Mouse (Mus musculus): ENCODE data around the gene Sgsm2. TPM values are rescaled to one million over a fixed set of nuclear protein-coding genes. Genes with fewer than 3 reads are reported as not detected.

The Sgsm2 gene
- polyA plus RNA-seq, 1 experiment from 2014 or later = 6.2 TPM

Small RNA genes within 50 kb of the gene (microRNA-seq; reads per million reads assigned to microRNA genes)
- gene Mir6926 = not detected

Other genes with a start within 250 kb of the Sgsm2 start
- gene Cluh, start 247.6 kb downstream of the Sgsm2 start, polyA plus RNA-seq (2015; fragmentation: Nextera tagmentation; extraction: Ambion mirVana) = 34.9 and 39.8 TPM in 2 replicates
- gene Pafah1b1, start 172.4 kb downstream of the Sgsm2 start, polyA plus RNA-seq (2015; fragmentation: Nextera tagmentation; extraction: Ambion mirVana) = 44.7 and 53.9 TPM in 2 replicates
- gene Mettl16, start 126.2 kb downstream of the Sgsm2 start, polyA plus RNA-seq (2015; fragmentation: Nextera tagmentation; extraction: Ambion mirVana) = 43.9 and 45.3 TPM in 2 replicates
- gene Mnt, start 66.1 kb downstream of the Sgsm2 start, polyA plus RNA-seq (2015; fragmentation: Nextera tagmentation; extraction: Ambion mirVana) = 3.9 and 4.5 TPM in 2 replicates
- gene Tsr1, start 1.0 kb upstream of the Sgsm2 start, polyA plus RNA-seq (2015; fragmentation: Nextera tagmentation; extraction: Ambion mirVana) = 43.3 and 48.3 TPM in 2 replicates
- gene Smg6, start 28.8 kb upstream of the Sgsm2 start, polyA plus RNA-seq (2015; fragmentation: Nextera tagmentation; extraction: Ambion mirVana) = 14.4 and 16.3 TPM in 2 replicates
- 16.8 and 17.3 TPM in 2 replicates for gene Srr, start 28.9 kb upstream of the Sgsm2 start, polyA plus RNA-seq (2015; fragmentation: Nextera tagmentation; extraction: Ambion mirVana)

Data from stomach, embryonic 15.5 days (tissue).